Mouse (Mus musculus) cortical plate, adult 2 months (tissue): Measurements from ENCODE around the gene Chn1.

ENCODE experiments used
- CTCF ChIP-seq: fragments of 200-500 bp; IDR thresholded peaks from 2 replicates; pipeline ENCODE4 v1.5.1; 2011; ENCODE audit warnings: mild to moderate bottlenecking, control low read depth, low read length; ENCODE audit not compliant: insufficient read depth; ENCODE audit errors: extremely low read depth
- POLR2A ChIP-seq: fragments of 200-500 bp; IDR thresholded peaks from 2 replicates; pipeline ENCODE4 v1.6.1; 2011; ENCODE audit warnings: mild to moderate bottlenecking, low read length, control low read depth; ENCODE audit not compliant: insufficient read depth; ENCODE audit errors: extremely low read depth

GRCm38 (mm10) chr2:73746375-73746770 is 28.8 kb downstream of the Chn1 start:
- TF ChIP-seq CTCF (no peak), POLR2A (no peak)
